Mouse (Mus musculus): Measurements from ENCODE around the gene Mageh1. TPM values are rescaled to one million over a fixed set of nuclear protein-coding genes. Genes with fewer than 3 reads are reported as not detected.
"Not testable (repeated sequence)": the region's sequence is repeated elsewhere in the genome, so short reads cannot be mapped to it uniquely, and the experiment has no call there.

Gene Mageh1
- polyA plus RNA-seq (2014; fragmentation: Nextera tagmentation; extraction: Ambion mirVana), result 75.6 and 96.6 TPM in 2 replicates

GRCm38 (mm10) chrX:153037087-153037971 is at the start of gene Mageh1:
TSS of gene Mageh1 (minus strand) at chrX:153037575.
- Histone ChIP-seq H3K36me3 (ENCODE audit: control insufficient read depth, insufficient read depth, low read length) (no peaks in the 10 kb centered on the region), H3K27ac (ENCODE audit: low read depth, low read length) (peak within 1 kb of the TSS; percentile 91), H3K4me2 (replicated peaks; ENCODE audit: low read depth, low read length) (peak within 1 kb of the TSS; percentile 46), H3K9me3 (ENCODE audit: control insufficient read depth, low read length) (no peaks in the 10 kb centered on the region), H3K27me3 (ENCODE audit: control insufficient read depth, insufficient read depth, low read length) (peaks cover 7% of the 10 kb centered on the region), H3K4me1 (replicated peaks; ENCODE audit: control insufficient read depth, insufficient read depth, low read length) (no peaks in the 10 kb centered on the region), H3K9ac (ENCODE audit: low read depth, low read length) (peak within 1 kb of the TSS; percentile 77), H3K4me3 (ENCODE audit: low read depth, low read length) (peak within 1 kb of the TSS; percentile 54)
- peak; percentile 92 for ATAC-seq (ENCODE audit: low FRiP score)
- 8% methylated on average over 44 of the region's 49 CpGs for WGBS
- DNase-seq (ENCODE audit: low spot score), result peak; percentile 85

- WGBS, result 20% methylated on average over 6 of the region's 22 CpGs
- Histone ChIP-seq H3K4me2 (replicated peaks; ENCODE audit: low read depth, low read length) (peak overlapping the region; percentile 46; the same call in 1 of the 2 replicates), H3K27ac (ENCODE audit: low read depth, low read length) (peak overlapping the region; percentile 91)
- not testable (repeated sequence) for H3K27me3 ChIP-seq (ENCODE audit: control insufficient read depth, insufficient read depth, low read length); H3K9ac ChIP-seq (ENCODE audit: low read depth, low read length); H3K36me3 ChIP-seq (ENCODE audit: control insufficient read depth, insufficient read depth, low read length); DNase-seq (ENCODE audit: low spot score); H3K4me1 ChIP-seq (replicated peaks; ENCODE audit: control insufficient read depth, insufficient read depth, low read length); H3K9me3 ChIP-seq (ENCODE audit: control insufficient read depth, low read length); H3K4me3 ChIP-seq (ENCODE audit: low read depth, low read length)
- peak; percentile 95 for ATAC-seq (ENCODE audit: low FRiP score)
Observed at GRCm38 (mm10) chrX:153037972-153038744, 783 bp upstream of the Mageh1 start.

- H3K9me3 ChIP-seq (ENCODE audit: control insufficient read depth, low read length); H3K4me1 ChIP-seq (replicated peaks; ENCODE audit: control insufficient read depth, insufficient read depth, low read length); DNase-seq (ENCODE audit: low spot score); ATAC-seq (ENCODE audit: low FRiP score); H3K27ac ChIP-seq (ENCODE audit: low read depth, low read length); H3K36me3 ChIP-seq (ENCODE audit: control insufficient read depth, insufficient read depth, low read length); H3K27me3 ChIP-seq (ENCODE audit: control insufficient read depth, insufficient read depth, low read length); H3K4me2 ChIP-seq (replicated peaks; ENCODE audit: low read depth, low read length); H3K9ac ChIP-seq (ENCODE audit: low read depth, low read length); H3K4me3 ChIP-seq (ENCODE audit: low read depth, low read length): not testable (repeated sequence)
Observed at GRCm38 (mm10) chrX:153031547-153031946, 5.8 kb downstream of the Mageh1 start.

DNA sequence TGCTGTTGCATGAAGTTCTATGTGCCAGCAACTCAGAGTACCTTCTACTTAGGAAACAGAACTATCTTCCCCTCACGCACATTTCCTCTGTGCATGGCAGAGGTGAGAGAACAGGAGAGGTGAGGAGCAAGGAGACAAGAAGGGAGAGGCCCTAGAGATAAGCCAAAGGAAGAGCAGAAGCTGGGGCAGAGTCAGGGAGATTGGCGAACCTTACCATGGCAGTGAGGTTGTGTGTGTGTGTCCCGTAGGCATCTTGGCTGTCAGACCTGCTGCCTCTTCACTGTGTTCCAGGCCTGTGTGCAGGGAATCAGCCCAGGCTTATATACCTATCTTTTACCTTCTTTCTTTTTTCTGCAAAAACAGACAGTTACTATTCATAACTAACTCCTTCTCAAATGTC is 11.7 kb downstream of the Mageh1 start:
- H3K9ac ChIP-seq (ENCODE audit: low read depth, low read length); H3K36me3 ChIP-seq (ENCODE audit: control insufficient read depth, insufficient read depth, low read length); H3K9me3 ChIP-seq (ENCODE audit: control insufficient read depth, low read length); H3K4me2 ChIP-seq (replicated peaks; ENCODE audit: low read depth, low read length); H3K27me3 ChIP-seq (ENCODE audit: control insufficient read depth, insufficient read depth, low read length); H3K4me1 ChIP-seq (replicated peaks; ENCODE audit: control insufficient read depth, insufficient read depth, low read length); ATAC-seq (ENCODE audit: low FRiP score); DNase-seq (ENCODE audit: low spot score); H3K27ac ChIP-seq (ENCODE audit: low read depth, low read length); H3K4me3 ChIP-seq (ENCODE audit: low read depth, low read length): not testable (repeated sequence)
- 81% methylated on average over 2 of the region's 3 CpGs for WGBS

DNA sequence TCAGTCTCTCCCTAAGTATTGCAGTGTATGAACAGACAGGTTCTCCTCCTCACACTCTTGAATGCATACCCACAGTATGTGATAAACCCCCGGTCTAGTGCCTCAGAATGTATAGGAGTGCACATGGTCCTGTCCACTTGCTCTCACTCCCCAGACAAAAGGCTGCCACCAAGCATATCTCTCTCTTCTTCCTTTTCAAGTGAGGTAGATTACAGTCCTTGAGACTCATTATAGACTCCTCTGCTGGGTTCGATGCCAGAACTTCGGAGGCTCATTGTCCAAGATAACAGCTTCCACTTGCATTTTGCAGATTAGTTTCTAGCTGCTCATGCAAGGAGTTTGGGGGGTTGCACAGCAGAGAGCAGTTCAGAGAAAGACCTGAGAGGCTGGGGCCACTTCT is 12.1 kb downstream of the Mageh1 start:
- not testable (repeated sequence) for H3K9ac ChIP-seq (ENCODE audit: low read depth, low read length); H3K36me3 ChIP-seq (ENCODE audit: control insufficient read depth, insufficient read depth, low read length); H3K9me3 ChIP-seq (ENCODE audit: control insufficient read depth, low read length); ATAC-seq (ENCODE audit: low FRiP score); H3K4me2 ChIP-seq (replicated peaks; ENCODE audit: low read depth, low read length); DNase-seq (ENCODE audit: low spot score); H3K4me3 ChIP-seq (ENCODE audit: low read depth, low read length); H3K27me3 ChIP-seq (ENCODE audit: control insufficient read depth, insufficient read depth, low read length); H3K4me1 ChIP-seq (replicated peaks; ENCODE audit: control insufficient read depth, insufficient read depth, low read length); H3K27ac ChIP-seq (ENCODE audit: low read depth, low read length)
- WGBS, result no CpG with 5 or more reads among the region's 3 CpGs

DNA sequence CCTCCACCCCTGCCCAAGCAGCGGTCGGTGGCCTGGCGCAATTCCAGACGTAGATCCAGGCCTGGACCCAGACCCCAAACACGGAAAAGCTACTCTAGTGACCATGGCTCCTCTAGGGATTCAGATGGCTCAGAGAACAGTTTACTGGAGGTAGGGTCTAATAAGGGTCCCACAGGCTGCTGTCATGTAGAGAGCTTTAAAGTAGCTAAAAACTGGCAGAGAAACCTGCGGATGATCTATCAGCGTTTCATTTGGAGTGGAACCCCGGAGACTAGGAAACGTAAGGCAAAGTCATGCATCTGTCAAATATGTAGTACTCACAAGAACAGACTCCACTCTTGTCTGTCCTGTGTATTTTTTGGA is 29.7 kb downstream of the Mageh1 start:
- H3K27me3 ChIP-seq (ENCODE audit: control insufficient read depth, insufficient read depth, low read length), result 0 out of 2 replicates have a peak, but pooled peaks cover 2% of the 10 kb centered on the region

GRCm38 (mm10) chrX:153007021-153007684 is 30.2 kb downstream of the Mageh1 start:
- DNase-seq (ENCODE audit: low spot score) (peak; percentile 64), ATAC-seq (ENCODE audit: low FRiP score) (peak; percentile 89)
- peak overlapping the region; percentile 53 for H3K4me3 ChIP-seq (ENCODE audit: low read depth, low read length)
- no peaks in the 10 kb centered on the region for H3K36me3 ChIP-seq (ENCODE audit: control insufficient read depth, insufficient read depth, low read length)
- WGBS, result 16% methylated on average over 45 of the region's 58 CpGs
- no peaks in the 10 kb centered on the region for H3K9me3 ChIP-seq (ENCODE audit: control insufficient read depth, low read length)
- H3K27ac ChIP-seq (ENCODE audit: low read depth, low read length), result peak overlapping the region; percentile 74
- peak overlapping the region; percentile 52 for H3K4me2 ChIP-seq (replicated peaks; ENCODE audit: low read depth, low read length)
- no peaks in the 10 kb centered on the region for H3K4me1 ChIP-seq (replicated peaks; ENCODE audit: control insufficient read depth, insufficient read depth, low read length)
- 0 out of 2 replicates have a peak, but pooled peaks cover 2% of the 10 kb centered on the region for H3K27me3 ChIP-seq (ENCODE audit: control insufficient read depth, insufficient read depth, low read length)
- peak overlapping the region; percentile 57 for H3K9ac ChIP-seq (ENCODE audit: low read depth, low read length)

More for the DNA sequence above, 29.7 kb downstream of the Mageh1 start:
- peak overlapping the region; percentile 52 for H3K4me2 ChIP-seq (replicated peaks; ENCODE audit: low read depth, low read length)
- H3K27ac ChIP-seq (ENCODE audit: low read depth, low read length), result no peak overlapping the region
- no peaks in the 10 kb centered on the region for H3K4me1 ChIP-seq (replicated peaks; ENCODE audit: control insufficient read depth, insufficient read depth, low read length)
- H3K9me3 ChIP-seq (ENCODE audit: control insufficient read depth, low read length), result no peaks in the 10 kb centered on the region
- H3K36me3 ChIP-seq (ENCODE audit: control insufficient read depth, insufficient read depth, low read length), result no peaks in the 10 kb centered on the region
- 30% methylated on average over 9 of the region's 9 CpGs for WGBS
- ATAC-seq (ENCODE audit: low FRiP score), result 0 out of 2 replicates have a peak, but pooled peaks have one; percentile 13
- no peak for DNase-seq (ENCODE audit: low spot score)
- H3K9ac ChIP-seq (ENCODE audit: low read depth, low read length), result peak overlapping the region; percentile 57
- peak overlapping the region; percentile 53 for H3K4me3 ChIP-seq (ENCODE audit: low read depth, low read length)

- Histone ChIP-seq H3K27ac (ENCODE audit: low read depth, low read length) (peak within 1 kb of the TSS; percentile 74), H3K9me3 (ENCODE audit: control insufficient read depth, low read length) (no peaks in the 10 kb centered on the region), H3K4me1 (replicated peaks; ENCODE audit: control insufficient read depth, insufficient read depth, low read length) (no peaks in the 10 kb centered on the region), H3K4me3 (ENCODE audit: low read depth, low read length) (peak within 1 kb of the TSS; percentile 53), H3K27me3 (ENCODE audit: control insufficient read depth, insufficient read depth, low read length) (0 out of 2 replicates have a peak, but pooled peaks cover 2% of the 10 kb centered on the region), H3K4me2 (replicated peaks; ENCODE audit: low read depth, low read length) (peak within 1 kb of the TSS; percentile 52), H3K9ac (ENCODE audit: low read depth, low read length) (peak within 1 kb of the TSS; percentile 57), H3K36me3 (ENCODE audit: control insufficient read depth, insufficient read depth, low read length) (no peaks in the 10 kb centered on the region)
- ATAC-seq (ENCODE audit: low FRiP score) (peak; percentile 83), DNase-seq (ENCODE audit: low spot score) (peak; percentile 44)
- WGBS, result 16% methylated on average over 23 of the region's 23 CpGs
Observed at GRCm38 (mm10) chrX:153006387-153006841, 31.0 kb downstream of the Mageh1 start, which contains the start of gene Usp51. TSS of gene Usp51 (plus strand) at chrX:153006469.
